Mouse (Mus musculus) liver (tissue): Measurements from ENCODE around the gene Ttc5.
"Not testable (repeated sequence)": the region's sequence is repeated elsewhere in the genome, so short reads cannot be mapped to it uniquely, and the experiment has no call there.

Source experiments
- DNase-seq: peaks from one replicate; pipeline ENCODE4 v3.0.0-alpha.2; 2020; ENCODE audit warnings: mixed read lengths

Ttc5 gene

DNA sequence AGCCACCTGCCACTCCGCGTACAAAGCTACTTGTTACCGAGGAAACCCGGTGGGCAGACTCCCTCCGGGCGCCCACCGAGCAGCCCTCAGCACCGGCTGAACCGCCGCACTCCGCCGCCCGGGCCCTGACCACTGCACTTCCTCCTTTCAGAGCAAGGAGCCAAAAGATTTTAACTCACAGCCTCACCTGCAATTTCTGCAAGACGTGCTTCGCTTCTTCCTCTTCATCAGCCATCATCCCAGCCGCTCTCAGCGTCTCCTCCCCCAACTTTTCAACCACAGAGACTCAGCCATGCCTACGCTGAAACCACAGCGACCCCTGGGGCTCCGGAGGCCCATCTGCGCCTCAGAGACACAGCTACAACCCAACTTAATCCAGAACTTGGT is at the start of gene Ttc5:
Ttc5 (minus strand) TSS at position 269 of the 387 bp plus-strand sequence.
- peak; percentile 89 for DNase-seq

DNA sequence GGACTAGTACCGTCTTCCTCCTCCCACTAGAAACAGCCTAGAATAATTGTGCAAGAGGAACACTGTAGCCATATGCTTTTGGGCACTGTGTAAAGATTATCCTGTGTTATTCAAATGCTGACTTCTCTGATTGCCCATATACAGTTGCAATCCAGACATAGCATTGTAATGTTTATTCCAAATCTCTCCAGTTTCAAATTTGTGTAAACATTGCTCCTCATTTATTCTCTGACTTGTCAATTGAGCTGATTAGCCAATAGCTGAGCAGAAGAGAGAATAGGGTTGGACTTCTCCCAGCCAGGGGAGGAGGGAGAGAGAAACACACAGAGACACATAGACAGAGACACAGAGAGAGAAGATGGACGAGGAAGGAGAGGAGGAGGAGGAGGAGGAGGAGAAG is 49.1 kb upstream of the Ttc5 start:
- no peak for DNase-seq

GRCm38 (mm10) chr14:50833964-50834363 is 48.6 kb upstream of the Ttc5 start:
- DNase-seq, result peak; percentile 18

GRCm38 (mm10) chr14:50829878-50830277 is 44.6 kb upstream of the Ttc5 start:
- no peak for DNase-seq

DNA sequence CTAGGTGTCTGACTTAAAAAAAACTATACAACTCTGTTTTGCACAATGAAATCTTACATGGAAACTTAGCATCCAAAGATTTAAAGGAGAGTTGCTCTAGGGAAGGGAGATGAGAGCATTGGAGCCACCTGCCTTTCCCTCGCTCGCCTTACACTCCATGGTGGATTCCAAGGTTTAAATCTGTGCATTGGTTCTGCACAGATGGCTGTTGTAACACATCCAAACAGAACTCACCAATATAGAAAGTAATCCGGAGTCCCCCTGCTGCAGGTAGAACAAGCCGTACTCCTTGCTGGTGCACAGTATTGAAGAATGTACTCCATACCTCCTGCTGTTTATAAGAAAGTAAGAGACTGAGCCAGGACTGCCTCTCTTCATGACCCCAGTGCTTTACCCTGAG is 41.3 kb upstream of the Ttc5 start:
- no peak for DNase-seq

DNA sequence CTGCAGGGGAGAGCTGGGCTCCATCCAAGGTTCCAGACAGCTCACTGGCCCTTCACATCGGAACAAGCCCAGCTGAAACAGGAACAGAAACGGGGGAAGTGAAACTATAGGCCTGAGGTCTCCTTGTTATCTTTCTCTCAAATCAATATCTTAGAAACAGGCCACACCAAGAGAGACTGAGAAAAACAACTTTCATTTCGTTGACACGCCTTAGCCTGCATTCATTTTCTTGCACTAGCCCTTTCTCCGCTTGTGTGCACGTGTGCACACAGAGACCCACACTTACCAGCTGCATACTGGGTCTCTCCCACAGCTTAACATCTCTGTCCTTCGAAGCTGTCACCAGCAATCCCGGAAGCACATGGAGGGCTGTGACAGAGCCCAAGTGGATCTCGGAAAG is 38.9 kb upstream of the Ttc5 start:
- DNase-seq, result no peak

DNA sequence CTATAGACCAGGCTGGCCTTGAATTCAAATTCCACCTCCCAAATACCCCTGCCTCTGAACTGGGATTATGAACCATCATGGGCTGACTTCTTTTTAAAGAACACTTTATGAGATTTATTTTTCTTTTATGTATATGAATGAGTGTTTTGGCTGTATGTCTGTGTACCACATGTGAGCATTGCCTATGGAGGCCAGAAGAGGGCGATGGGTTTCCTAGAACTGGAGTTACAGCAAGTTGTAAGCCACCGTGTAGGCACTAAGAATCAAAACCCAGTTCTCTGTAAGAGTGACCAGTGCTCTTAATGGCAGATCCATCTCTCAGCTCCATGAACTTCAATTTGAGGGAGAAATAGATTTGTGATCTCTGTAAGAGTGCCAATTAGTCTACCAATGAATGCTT is 37.9 kb upstream of the Ttc5 start:
- DNase-seq, result no peak

DNA sequence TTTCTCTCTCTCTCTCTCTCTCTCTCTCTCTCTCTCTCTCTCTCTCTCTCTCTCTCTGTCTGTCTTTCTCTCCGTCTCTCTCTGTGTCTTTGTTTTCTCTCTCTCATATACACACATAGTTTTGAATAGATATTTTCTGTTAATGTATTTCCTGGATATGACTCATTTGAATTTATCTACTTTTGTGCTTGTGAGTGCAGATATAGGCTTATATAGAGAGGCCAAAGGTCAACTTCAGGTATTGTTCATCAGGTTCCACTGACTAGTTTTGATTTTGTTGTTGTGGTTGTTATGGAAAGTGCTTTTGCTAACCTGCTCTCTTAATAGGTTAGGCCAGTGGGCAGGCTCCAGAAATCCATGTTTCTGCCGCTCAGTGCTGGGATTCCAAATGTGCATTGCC is 27.7 kb upstream of the Ttc5 start:
- DNase-seq, result no peak

GRCm38 (mm10) chr14:50807487-50808072 is 22.3 kb upstream of the Ttc5 start, which contains the start of the genes Ccnb1ip1 and Parp2:
Ccnb1ip1 (minus strand) TSS chr14:50807732.
Parp2 (plus strand) TSS chr14:50807841.
- DNase-seq, result peak; percentile 96

DNA sequence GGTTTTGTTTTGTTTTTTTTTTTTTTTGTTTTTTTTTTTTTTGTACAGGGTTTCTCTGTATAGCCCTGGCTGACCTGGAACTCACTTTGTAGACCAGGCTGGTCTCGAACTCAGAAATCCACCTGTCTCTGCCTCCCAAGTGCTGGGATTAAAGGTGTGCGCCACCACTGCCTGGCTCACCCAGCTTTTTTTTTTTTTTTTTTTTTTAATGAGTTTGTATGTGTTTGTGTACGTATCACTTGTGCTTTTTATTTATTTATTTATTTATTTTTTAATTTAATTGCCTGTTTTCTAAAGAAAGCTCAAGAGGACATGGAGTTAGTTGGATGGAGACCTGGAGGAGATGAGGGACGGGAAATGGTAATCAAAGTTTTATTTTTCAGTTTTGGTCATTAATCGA is 21.1 kb upstream of the Ttc5 start:
- not testable (repeated sequence) for DNase-seq

GRCm38 (mm10) chr14:50804683-50805082 is 19.4 kb upstream of the Ttc5 start:
- no peak for DNase-seq

DNA sequence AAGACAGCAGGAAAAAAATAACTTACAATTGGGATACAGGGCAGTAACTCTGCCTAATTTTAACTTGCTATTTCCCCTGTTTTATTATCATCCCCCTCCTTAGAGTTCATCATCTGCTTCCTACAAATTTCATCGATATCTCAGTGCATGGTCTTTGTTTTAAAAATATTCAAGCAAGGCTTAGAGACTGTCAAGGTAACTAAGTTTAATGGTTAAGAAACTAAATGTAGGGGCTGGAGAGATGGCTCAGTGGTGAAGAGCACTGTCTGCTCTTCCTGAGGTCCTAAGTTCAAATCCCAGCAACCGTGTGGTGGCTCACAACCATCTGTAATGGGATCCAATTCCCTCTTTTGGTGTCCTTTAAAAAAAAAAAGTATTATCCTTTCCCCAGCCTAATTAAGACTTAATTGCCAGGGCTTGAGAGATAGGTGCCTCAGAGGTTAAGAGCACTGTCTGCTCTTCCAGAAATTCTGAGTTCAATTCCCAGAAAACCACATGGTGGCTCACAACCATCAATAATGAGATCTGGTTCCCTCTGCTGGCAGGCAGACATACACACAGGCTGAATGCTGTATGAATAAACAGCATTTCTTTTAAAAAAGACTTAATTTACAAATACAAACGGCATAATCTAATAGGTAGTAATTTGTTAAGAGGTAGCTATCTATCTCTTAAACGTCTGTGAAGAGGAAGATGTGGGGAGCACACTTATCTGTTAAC is 17.7 kb upstream of the Ttc5 start:
- DNase-seq, result no peak

DNA sequence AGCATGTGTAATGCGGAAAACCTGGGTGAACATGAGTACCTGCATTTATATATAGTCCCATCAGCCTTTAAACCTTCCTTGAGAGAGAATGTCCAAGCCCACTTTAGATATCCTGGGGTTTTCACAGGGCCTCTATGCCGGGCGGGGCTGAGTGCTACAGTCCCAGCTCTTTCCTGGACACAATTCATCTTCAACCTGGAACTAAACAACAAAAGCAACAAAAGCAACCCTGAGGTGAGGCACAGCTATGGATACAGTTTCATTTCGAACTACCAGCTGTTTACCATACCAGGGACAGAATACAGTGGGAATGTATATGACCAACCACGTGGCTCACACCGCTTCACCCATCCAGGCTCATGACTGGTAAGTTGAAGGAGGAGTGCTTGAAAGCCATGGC is 17.1 kb upstream of the Ttc5 start:
- no peak for DNase-seq

GRCm38 (mm10) chr14:50799502-50800259 is 14.4 kb upstream of the Ttc5 start:
- DNase-seq, result peak; percentile 14

DNA sequence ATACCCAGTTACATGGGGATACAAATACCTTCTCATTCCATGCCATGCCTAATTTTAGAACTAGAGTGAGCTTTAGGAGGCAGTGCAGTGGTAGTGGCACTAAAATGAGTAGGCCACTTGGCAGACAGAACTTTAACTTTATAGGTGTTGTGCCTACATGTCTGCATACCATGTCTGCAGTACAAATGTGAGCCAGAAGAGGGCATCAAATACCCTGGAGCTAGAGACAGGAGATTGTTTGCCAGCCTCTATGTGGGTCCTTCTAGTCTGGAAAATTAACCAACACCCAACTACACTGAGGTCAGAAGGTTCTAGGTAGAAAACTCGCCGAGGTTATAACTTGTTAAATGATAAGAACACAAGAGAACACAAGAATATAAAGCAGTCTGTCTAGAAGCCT is 13.2 kb upstream of the Ttc5 start:
- no peak for DNase-seq

DNA sequence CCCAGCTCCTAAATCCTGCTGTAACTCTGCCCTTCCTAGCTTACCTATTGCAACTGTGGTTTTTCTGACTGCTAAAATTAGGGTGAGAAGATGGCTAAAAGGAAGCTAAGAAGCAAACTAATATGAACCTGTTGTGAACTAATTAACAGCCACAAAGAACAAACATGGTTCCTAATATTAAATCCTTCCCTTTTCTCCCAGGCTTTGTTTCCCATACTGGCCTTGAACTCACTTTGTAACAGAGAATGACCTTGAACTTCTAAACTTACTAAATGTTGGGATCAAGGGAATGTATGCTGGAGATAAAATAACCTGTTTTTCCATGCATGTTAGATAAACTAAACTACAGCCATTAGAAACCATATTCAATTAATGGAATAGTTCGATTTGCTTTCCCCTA is 11.1 kb upstream of the Ttc5 start:
- DNase-seq, result no peak

GRCm38 (mm10) chr14:50795965-50796364 is 10.6 kb upstream of the Ttc5 start:
- DNase-seq, result no peak

GRCm38 (mm10) chr14:50795261-50795935 is 10.1 kb upstream of the Ttc5 start:
- DNase-seq, result no peak

GRCm38 (mm10) chr14:50788157-50788556 is 2.8 kb upstream of the Ttc5 start:
- no peak for DNase-seq

DNA sequence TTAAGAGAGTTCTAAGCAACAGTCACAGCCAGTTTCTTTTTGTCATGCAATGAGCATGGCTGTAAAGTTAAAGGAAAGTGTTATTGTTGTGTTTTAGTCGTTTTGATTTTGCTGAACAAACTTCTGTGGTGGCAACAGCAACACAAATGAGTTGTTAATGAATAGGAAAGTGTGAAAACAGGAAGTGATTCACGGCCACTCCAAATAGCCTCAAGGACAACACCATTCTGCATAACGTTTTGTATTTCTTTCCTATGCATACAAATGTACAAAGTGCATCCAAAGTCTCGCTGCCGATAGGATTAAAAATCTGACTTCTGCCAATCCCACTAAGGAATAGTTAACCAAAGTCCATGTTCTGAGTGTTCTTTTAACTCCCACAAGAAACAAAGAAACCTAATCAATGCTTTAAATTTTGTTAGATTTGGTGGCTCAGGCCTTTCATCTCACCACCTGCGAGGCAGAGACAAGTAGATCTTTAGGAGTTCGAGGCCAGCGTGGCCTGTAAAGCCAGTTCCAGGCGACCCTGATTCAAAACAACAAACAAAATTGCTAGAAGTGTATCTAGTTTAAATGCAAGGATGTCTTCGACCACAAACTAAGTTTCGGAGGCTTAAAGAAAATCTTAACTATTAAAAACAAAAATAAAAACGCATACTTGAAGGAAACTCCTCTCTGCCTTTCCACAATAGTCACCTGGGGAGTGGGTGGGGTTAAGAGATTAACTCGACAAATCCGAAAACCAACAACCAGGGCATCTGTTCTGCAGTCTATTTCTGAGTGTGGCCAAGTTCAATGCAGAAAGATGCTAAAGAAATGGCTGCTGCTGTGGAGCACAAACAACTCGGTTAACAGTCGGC is 698 bp downstream of the Ttc5 start:
- DNase-seq, result no peak

DNA sequence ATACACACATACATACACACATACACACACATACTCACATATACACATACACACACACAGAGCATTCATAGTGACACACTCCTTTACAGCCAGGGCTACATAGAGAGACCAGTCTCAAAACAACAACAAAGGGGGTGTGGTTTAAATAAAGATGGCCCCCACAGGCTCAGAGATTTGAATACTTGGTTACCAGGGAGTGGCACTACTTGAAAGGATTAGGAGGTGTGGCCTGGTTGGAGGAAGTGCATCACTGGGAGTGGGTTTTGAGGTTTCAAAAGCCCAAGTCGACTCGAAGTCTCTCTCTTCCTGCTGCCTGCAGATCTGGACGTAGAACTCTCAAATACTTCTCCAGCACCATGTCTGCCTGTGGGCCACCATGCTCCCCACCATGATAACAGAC is 3.2 kb downstream of the Ttc5 start:
- DNase-seq, result no peak

DNA sequence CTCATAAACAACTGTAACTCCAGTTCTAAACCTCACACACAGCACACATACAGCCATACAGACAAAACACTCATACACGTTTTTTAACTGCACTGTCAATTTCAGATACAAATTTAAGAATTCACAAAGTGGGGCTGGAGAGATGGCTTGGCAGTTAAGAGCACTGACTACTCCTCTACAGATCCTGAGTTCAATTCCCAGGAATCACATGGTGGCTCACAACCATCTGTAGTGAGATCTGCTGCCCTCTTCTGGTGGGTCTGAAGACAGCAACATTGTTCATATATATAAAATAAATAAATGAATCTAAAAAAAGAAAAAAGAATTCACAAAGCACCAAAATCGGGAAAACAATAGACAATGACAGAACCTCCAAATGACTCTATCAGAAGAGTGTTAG is 14.0 kb downstream of the Ttc5 start:
- DNase-seq, result no peak
